Mouse (Mus musculus): ENCODE measurements around the gene Calhm2.

Gene Calhm2

DNA sequence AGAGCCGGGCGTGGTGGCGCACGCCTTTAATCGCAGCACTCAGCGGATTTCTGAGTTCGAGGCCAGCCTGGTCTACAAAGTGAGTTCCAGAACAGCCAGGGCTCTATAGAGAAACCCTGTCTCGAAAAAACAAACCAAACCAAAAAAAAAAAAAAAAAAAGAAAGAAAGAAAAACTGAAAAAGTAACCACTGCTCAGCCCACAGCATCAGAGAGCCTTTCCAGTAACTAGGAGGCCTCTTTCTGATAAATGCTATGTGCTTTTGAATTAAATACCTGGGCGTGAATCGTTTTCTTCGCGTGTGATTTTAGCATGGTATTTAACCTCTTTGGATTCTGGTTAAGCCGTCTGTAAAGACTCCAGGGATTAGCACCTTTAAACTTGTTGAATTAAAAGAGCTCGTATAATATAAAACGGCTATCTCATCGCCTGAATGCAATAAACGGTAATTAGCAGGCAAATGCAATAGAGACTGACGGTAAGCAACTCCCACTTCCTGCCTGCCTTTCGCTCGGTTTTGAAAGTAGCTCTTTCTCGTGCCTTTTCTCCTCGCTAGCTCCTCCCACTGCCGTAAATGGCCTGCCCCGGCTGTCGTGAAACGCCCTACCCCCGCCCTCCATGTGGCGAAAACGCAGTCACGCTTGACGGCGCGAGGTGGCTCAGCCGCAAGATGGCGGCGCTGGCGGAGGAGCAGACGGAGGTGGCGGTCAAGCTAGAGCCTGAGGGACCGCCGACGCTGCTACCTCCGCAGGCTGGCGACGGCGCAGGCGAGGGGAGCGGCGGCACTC, 70.8 kb downstream of the Calhm2 start, which contains the start of gene Taf5:
Taf5 (plus strand) TSS at position 651 of the 787 bp plus-strand sequence.
- peak; percentile 96 for DNase-seq

DNA sequence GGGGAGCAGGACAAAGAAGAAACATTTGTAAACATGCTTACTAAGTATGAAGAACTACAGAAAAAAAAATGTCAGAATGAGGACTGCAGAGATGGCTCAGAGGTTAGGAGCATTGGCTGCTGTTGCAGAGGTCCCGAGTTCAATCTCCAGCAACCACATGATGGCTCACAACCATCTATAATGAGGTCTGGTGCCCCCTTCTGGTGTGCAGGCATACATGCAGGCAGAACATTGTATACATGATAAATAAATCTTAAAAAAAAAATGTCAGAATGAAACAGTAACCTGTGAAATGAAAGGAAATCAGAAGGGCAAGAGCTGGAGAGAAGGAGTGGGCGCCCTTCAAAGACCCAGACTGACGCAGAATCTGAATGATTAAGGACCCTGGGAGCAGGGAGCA, 72.2 kb downstream of the Calhm2 start:
- DNase-seq = no peak

DNA sequence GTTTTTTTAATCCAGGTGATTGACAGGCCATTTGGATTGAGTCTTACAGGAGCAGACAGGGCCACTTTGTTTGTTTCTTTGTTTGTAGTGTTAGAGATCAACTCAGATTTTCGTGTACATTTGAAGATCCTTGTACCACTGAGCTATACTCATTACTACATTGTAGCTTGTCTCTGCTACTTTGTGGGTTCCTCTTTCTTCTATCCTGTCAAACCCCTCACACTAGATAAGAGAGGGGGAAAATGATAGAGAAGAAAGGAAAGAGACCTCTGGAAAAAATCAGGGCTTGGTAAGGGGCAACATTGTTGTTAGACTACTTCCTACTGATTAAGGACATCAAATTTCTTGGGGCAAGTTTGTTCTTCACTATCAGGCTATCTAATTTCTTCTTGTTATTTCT, 80.4 kb downstream of the Calhm2 start:
- no peak for DNase-seq
